Comparison of ENCODE assay signal across 8 mouse cellular contexts in genomic region chr4:84884539-84885270, GRCm38 (mm10). TPM values are rescaled to one million over a fixed set of nuclear protein-coding genes. Genes with fewer than 3 reads are reported as not detected.
DNase-seq lines count a peak whose midpoint lies in the region; ATAC-seq and TF ChIP-seq lines count a peak whose summit lies in the region.

No protein-coding gene starts in this region.

- no peaks in the 10 kb centered on the region for H3K36me3 ChIP-seq in forebrain, embryonic 11.5 days (ENCODE audit: control insufficient read depth, insufficient read depth, low read length)
- H3K36me3 ChIP-seq in heart, postnatal 0 days (replicated peaks; ENCODE audit: control insufficient read depth, insufficient read depth, low read length), result no peaks in the 10 kb centered on the region
- no peaks in the 10 kb centered on the region for H3K36me3 ChIP-seq in liver, embryonic 14.5 days (replicated peaks; ENCODE audit: control insufficient read depth, insufficient read depth, low read depth)
- no peaks in the 10 kb centered on the region for H3K36me3 ChIP-seq in neural tube, embryonic 12.5 days
- no peaks in the 10 kb centered on the region for H3K36me3 ChIP-seq in stomach, embryonic 15.5 days

- H3K9me3 ChIP-seq in forebrain, embryonic 11.5 days (ENCODE audit: control insufficient read depth, low read length), result no peaks in the 10 kb centered on the region; the same call in 1 of the 2 replicates
- H3K9me3 ChIP-seq in heart, postnatal 0 days (replicated peaks; ENCODE audit: control insufficient read depth, low read length), result no peaks in the 10 kb centered on the region
- no peaks in the 10 kb centered on the region for H3K9me3 ChIP-seq in liver, embryonic 14.5 days (ENCODE audit: control insufficient read depth, low read length)
- H3K9me3 ChIP-seq in neural tube, embryonic 12.5 days, result no peaks in the 10 kb centered on the region
- H3K9me3 ChIP-seq in stomach, embryonic 15.5 days, result no peaks in the 10 kb centered on the region

- H3K4me1 ChIP-seq in forebrain, embryonic 11.5 days (replicated peaks; ENCODE audit: control insufficient read depth, insufficient read depth, low read length), result peaks cover 2% of the 10 kb centered on the region; the same call in 1 of the 2 replicates
- H3K4me1 ChIP-seq in heart, postnatal 0 days (ENCODE audit: control insufficient read depth, insufficient read depth), result no peaks in the 10 kb centered on the region
- H3K4me1 ChIP-seq in liver, embryonic 14.5 days (replicated peaks; ENCODE audit: control insufficient read depth in 2 of 2, insufficient read depth in 2 of 2, low read length in 1 of 2), result peaks cover 3 to 4% of the 10 kb centered on the region in 2 experiments; a peak in 1 of 4 replicates
- peaks cover 9% of the 10 kb centered on the region; the same call in 1 of the 2 replicates for H3K4me1 ChIP-seq in neural tube, embryonic 12.5 days
- no peaks in the 10 kb centered on the region for H3K4me1 ChIP-seq in stomach, embryonic 15.5 days

- H3K9ac ChIP-seq in forebrain, embryonic 11.5 days (ENCODE audit: low read length), result peak overlapping the region; percentile 94
- peak overlapping the region; percentile 77 for H3K9ac ChIP-seq in heart, postnatal 0 days (replicated peaks; ENCODE audit: low read depth, low read length)
- peak overlapping the region; percentile 58 for H3K9ac ChIP-seq in liver, embryonic 14.5 days (replicated peaks)
- H3K9ac ChIP-seq in neural tube, embryonic 12.5 days, result peak overlapping the region; percentile 90
- H3K9ac ChIP-seq in stomach, embryonic 15.5 days, result peak overlapping the region; percentile 90

- H3K4me2 ChIP-seq in forebrain, embryonic 11.5 days (ENCODE audit: low read depth, low read length, severe bottlenecking), result peak overlapping the region; percentile 88
- peak overlapping the region; percentile 81 for H3K4me2 ChIP-seq in heart, postnatal 0 days (ENCODE audit: low read depth, low read length)
- H3K4me2 ChIP-seq in liver, embryonic 14.5 days (ENCODE audit: low read depth), result peak overlapping the region; percentile 70
- H3K4me2 ChIP-seq in neural tube, embryonic 12.5 days (replicated peaks), result peak overlapping the region; percentile 83
- peak overlapping the region; percentile 78 for H3K4me2 ChIP-seq in stomach, embryonic 15.5 days

- ATAC-seq in CD4-positive, CD25-positive, alpha-beta regulatory T cell, adult 4 months, result peak; percentile 38
- ATAC-seq in forebrain, embryonic 11.5 days (replicated peaks; ENCODE audit: low FRiP score), result peak; percentile 84
- ATAC-seq in heart, postnatal 0 days (ENCODE audit: insufficient read depth, low read depth), result peak; percentile 76
- peak; percentile 65 for ATAC-seq in liver, embryonic 14.5 days (ENCODE audit: insufficient read depth)
- peak; percentile 78 for ATAC-seq in neural tube, embryonic 12.5 days (ENCODE audit: low FRiP score, low read depth)
- peak; percentile 74 for ATAC-seq in stomach, embryonic 15.5 days (ENCODE audit: insufficient read depth, low FRiP score, low read depth)

- TF ChIP-seq CTCF in heart, postnatal 0 days (IDR thresholded peaks at IDR 0.05; ENCODE audit: low read depth), result no peak
- no peak for TF ChIP-seq CTCF in liver, embryonic 14.5 days (IDR thresholded peaks at IDR 0.05; ENCODE audit: low read depth)

- H3K27me3 ChIP-seq in forebrain, embryonic 11.5 days (ENCODE audit: control insufficient read depth, insufficient read depth, low read length), result no peaks in the 10 kb centered on the region
- H3K27me3 ChIP-seq in heart, postnatal 0 days (ENCODE audit: control insufficient read depth, insufficient read depth, low read length), result no peaks in the 10 kb centered on the region
- H3K27me3 ChIP-seq in liver, embryonic 14.5 days (ENCODE audit: control insufficient read depth, insufficient read depth, low read length), result no peaks in the 10 kb centered on the region; the same call in 1 of the 2 replicates
- H3K27me3 ChIP-seq in neural tube, embryonic 12.5 days (replicated peaks), result no peaks in the 10 kb centered on the region
- H3K27me3 ChIP-seq in stomach, embryonic 15.5 days (replicated peaks), result no peaks in the 10 kb centered on the region

- WGBS in forebrain, embryonic 11.5 days, result 3% methylated on average over 60 of the region's 60 CpGs
- WGBS in heart, postnatal 0 days, result 1% methylated on average over 54 of the region's 60 CpGs
- 2% methylated on average over 52 of the region's 60 CpGs for WGBS in liver, embryonic 14.5 days (ENCODE audit: insufficient replicate concordance)
- 3% methylated on average over 58 of the region's 60 CpGs for WGBS in neural tube, embryonic 12.5 days
- WGBS in stomach, embryonic 15.5 days, result 1% methylated on average over 47 of the region's 60 CpGs

- DNase-seq in brain, adult 2 months (ENCODE audit: low read depth, low spot score), result peak; percentile 80
- DNase-seq in forebrain, embryonic 11.5 days (ENCODE audit: low spot score), result peak; percentile 79
- DNase-seq in heart, postnatal 0 days (ENCODE audit: low spot score), result peak; percentile 17
- peak; percentile 74 for DNase-seq in kidney, postnatal 10 days
- no peak for DNase-seq in liver, embryonic 14.5 days (ENCODE audit: low read depth in 3 of 3, low spot score in 3 of 3)

- H3K4me3 ChIP-seq in forebrain, embryonic 11.5 days (ENCODE audit: low read depth, low read length), result peak overlapping the region; percentile 66
- peak overlapping the region; percentile 76 for H3K4me3 ChIP-seq in heart, postnatal 0 days (ENCODE audit: low read depth, low read length)
- peak overlapping the region; percentile 61 to 63 for H3K4me3 ChIP-seq in liver, embryonic 14.5 days (ENCODE audit: insufficient read depth in 1 of 2, low read depth in 2 of 2, low read length in 2 of 2)
- H3K4me3 ChIP-seq in neural tube, embryonic 12.5 days, result peak overlapping the region; percentile 79
- H3K4me3 ChIP-seq in stomach, embryonic 15.5 days (replicated peaks), result peak overlapping the region; percentile 80

- no peak for TF ChIP-seq EP300 in heart, postnatal 0 days (IDR thresholded peaks at IDR 0.05; ENCODE audit: low read depth)
- TF ChIP-seq EP300 in liver, embryonic 14.5 days (IDR thresholded peaks at IDR 0.05; ENCODE audit: low read depth), result no peak

- H3K27ac ChIP-seq in forebrain, embryonic 11.5 days (ENCODE audit: low read depth, low read length), result peak overlapping the region; percentile 70
- H3K27ac ChIP-seq in heart, postnatal 0 days (ENCODE audit: low read depth), result peak overlapping the region; percentile 82
- no peak overlapping the region for H3K27ac ChIP-seq in liver, embryonic 14.5 days
- H3K27ac ChIP-seq in neural tube, embryonic 12.5 days, result peak overlapping the region; percentile 86; the same call in 1 of the 2 replicates
- peak overlapping the region; percentile 92 for H3K27ac ChIP-seq in stomach, embryonic 15.5 days

RNA-seq across cellular contexts. Expression of gene Cntln, which starts 0.6 kb away (rescaled TPM):
- polyA plus RNA-seq in CD4-positive, CD25-positive, alpha-beta regulatory T cell, adult 4 months (2017; shearing (Covaris generic)), result 1 to 10 TPM; 3.2 to 4.1 TPM
- 11.1 and 11.3 TPM in 2 replicates for polyA plus RNA-seq in forebrain, embryonic 11.5 days (2014; fragmentation: Nextera tagmentation; extraction: Ambion mirVana)
- 5.8 and 16.1 TPM in 2 replicates for total RNA-seq in heart, postnatal 0 days (2014; rRNA removed; ENCODE audit: low replicate concordance)
- polyA plus RNA-seq in heart, postnatal 0 days (2015; fragmentation: Nextera tagmentation; extraction: Ambion mirVana), result 3.2 and 3.3 TPM in 2 replicates
- polyA plus RNA-seq in liver, embryonic 14.5 days (2012; rRNA removed), result 1.1 and 1.7 TPM in 2 replicates
- 1.5 and 1.6 TPM in 2 replicates for polyA plus RNA-seq in liver, embryonic 14.5 days (2014; fragmentation: Nextera tagmentation; extraction: Ambion mirVana)
- 9.8 and 10.5 TPM in 2 replicates for polyA plus RNA-seq in neural tube, embryonic 12.5 days (2016; fragmentation: Nextera tagmentation; extraction: Ambion mirVana)
- polyA plus RNA-seq in stomach, embryonic 15.5 days (2015; fragmentation: Nextera tagmentation; extraction: Ambion mirVana), result 11.2 and 12.5 TPM in 2 replicates

Comparison
In these comparisons a context has a peak if more than half of its experiments do, and no peak if none do; other contexts are left out.
1. DNase-seq: peak in brain, adult 2 months (single experiment), forebrain, embryonic 11.5 days (single experiment), heart, postnatal 0 days (single experiment) and kidney, postnatal 10 days (single experiment); none in liver, embryonic 14.5 days (0 of 3).
2. Peak in every context shown above with its lines, with median percentiles within 50 percentile points of each other: ATAC-seq, H3K4me2 ChIP-seq, H3K4me3 ChIP-seq and H3K9ac ChIP-seq.